Mouse (Mus musculus) Patski (cell line): ENCODE results near the gene Syne3. TPM values are rescaled to one million over a fixed set of nuclear protein-coding genes. Genes with fewer than 3 reads are reported as not detected.

Source experiments
- ATAC-seq: fragments of 100-300 bp; one replicate; pipeline ENCODE4 v1.8.0; 2021
- CTCF ChIA-PET: fragments of 350-600 bp; sonication (Branson Sonifier 250); formaldehyde crosslinking; loops from one replicate; lab custom pipeline; 2022; ENCODE audit warnings: inconsistent platforms; lab: Charles Lee
- POLR2A ChIA-PET: fragments of 350-600 bp; sonication (Branson Sonifier 250); formaldehyde crosslinking; loops from one replicate; lab custom pipeline; 2022; ENCODE audit warnings: antibody characterized with exemption, inconsistent platforms; lab: Charles Lee
- DNase-seq: peaks from one replicate; pipeline ENCODE4 v3.0.0-alpha.2; 2011; ENCODE audit warnings: low read depth, low spot score
- H3K27me3 ChIP-seq: fragments of 371-371 bp; one replicate; pipeline ENCODE4 v1.5.1; 2021
- CTCF ChIP-seq: fragments of 100-300 bp; IDR thresholded peaks from one replicate; pipeline ENCODE4 v1.5.1; 2021
- in situ Hi-C: fragments of 300-500 bp; cut with MboI; formaldehyde crosslinking; loops from 3 replicates; pipeline ENCODE4 v1.11.1; 2018; ENCODE audit warnings: low pct_unique_long_range_greater_than_20kb, mixed read lengths
- polyA plus RNA-seq: library from polyadenylated mRNA; unstranded; gene quantifications from one replicate; pipeline ENCODE4 v1.2.3, GENCODE M21; 2021

The Syne3 gene
- polyA plus RNA-seq: 14.2 TPM

DNA sequence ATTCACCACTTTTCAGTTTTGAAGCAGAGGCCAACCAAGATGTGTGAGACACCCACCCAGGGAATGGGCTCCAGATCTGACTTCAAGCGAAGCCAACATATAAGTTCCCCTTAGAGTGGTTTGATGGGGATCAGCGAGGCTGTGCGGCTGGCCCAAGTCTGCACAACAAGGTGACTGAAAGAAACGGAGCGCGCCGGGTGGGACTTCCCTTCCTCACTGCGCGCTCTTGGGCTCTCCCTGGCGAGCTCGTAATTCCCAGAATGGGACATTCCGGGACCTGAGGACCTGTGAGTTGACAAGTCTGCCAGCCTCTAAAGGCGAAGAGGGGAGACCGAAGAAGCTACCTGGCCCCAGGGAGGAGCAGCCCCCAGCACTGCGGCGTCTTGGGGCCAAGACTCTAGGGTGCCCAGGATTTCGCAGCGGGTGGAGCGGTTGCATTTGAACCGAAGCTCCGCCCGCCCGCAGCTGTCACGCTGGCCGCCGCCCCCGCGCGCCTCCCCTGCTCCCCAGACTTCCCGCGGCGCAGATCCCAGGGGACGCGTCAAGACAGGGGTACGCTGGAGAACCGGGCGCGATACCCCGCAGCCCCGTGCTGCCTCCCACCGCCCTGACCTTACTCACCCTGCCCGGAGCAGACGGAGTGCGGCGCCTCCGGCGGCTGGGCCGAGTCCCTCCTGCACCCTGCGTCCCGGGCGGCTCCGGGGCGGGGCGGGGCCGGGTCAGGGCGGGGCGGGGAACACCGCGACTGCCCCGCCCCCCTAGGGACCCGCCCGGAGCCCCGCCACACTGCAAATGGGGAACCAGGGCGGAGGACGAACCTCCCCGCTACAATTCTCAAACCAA, at the start of gene Syne3:
Syne3 (minus strand) TSS at position 440 of the 843 bp plus-strand sequence.
- ChIA-PET CTCF (interaction anchor here (0.6 kb wide), 1 partner anchor 53 kb away, joined by 4 read pairs; no protein-coding TSS in a partner anchor), POLR2A (no interaction called here)
- peak; percentile 65 for ATAC-seq
- no peaks in the 10 kb centered on the region for H3K27me3 ChIP-seq
- DNase-seq: no peak
- no peak for TF ChIP-seq CTCF
- in situ Hi-C loops: no loop called here

DNA sequence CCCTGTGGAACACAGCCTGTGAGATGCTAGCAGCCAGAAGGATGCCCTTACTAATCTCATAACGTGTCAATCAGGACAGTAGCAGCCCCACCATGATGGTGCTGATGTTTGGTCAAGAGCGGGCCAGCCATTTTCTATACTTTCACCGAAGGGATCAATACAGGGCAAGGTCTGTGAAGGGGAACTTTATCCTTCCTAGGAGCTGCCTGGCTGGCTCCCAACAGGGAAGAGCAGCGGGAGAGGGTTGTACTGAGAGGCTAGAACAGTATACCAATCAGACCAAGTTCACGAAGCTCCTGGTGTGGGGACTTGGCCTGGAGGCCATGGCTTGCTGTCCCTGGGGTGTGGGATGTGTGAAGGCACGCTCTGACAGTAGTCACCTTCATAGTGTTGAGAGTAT, 45.7 kb upstream of the Syne3 start:
- CTCF ChIA-PET: no interaction called here
- ATAC-seq (no peak), DNase-seq (no peak)
- POLR2A ChIA-PET: no interaction called here
- no peak for TF ChIP-seq CTCF
- H3K27me3 ChIP-seq: no peaks in the 10 kb centered on the region
- in situ Hi-C loops: loop anchor here (25.0 kb wide), 1 partner anchor 682 kb away; no protein-coding TSS in a partner anchor

DNA sequence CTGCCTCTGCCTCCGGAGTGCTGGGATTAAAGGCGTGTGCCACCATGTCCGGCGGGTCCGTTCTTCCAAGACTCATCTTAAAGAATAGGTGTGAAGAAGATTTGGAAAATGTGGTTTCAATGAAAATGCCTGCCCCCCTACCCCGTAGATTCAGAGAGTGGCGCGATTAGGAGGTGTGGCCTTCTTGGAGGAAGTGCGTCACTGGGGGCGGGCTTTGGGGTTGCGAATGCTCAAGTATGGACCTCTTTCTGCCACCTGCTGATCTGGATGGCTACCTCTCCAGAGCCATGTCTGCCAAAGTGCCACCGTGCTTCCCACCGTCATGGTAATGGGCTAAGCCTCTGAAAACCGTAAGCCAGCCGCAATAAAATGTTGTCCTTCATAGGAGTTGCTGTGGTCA, 44.4 kb upstream of the Syne3 start:
- no peaks in the 10 kb centered on the region for H3K27me3 ChIP-seq
- ChIA-PET CTCF (no interaction called here), POLR2A (no interaction called here)
- TF ChIP-seq CTCF: no peak
- in situ Hi-C loops: loop anchor here (25.0 kb wide), 1 partner anchor 683 kb away; no protein-coding TSS in a partner anchor
- DNase-seq (no peak), ATAC-seq (no peak)

DNA sequence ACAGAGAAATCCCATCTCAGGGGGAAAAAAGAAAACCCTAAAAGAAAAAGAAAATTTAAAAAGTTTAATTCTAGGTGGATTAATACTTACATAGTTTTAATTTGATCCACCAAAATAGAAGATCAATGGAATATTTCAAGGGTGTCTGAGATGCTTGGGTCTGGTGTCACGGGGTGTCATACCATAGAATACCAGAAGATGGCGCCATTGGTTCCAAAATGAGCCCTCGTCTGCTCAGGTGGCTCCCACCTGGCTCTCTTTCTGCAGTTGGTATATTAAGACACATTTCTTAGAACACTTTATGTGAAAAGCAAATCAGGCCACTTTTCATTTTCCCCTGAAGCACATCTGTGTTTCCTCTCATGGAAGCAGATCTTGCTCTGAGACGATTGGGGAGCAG, 41.3 kb upstream of the Syne3 start:
- in situ Hi-C loops: loop anchor here (25.0 kb wide), 1 partner anchor 686 kb away; no protein-coding TSS in a partner anchor
- no peak for TF ChIP-seq CTCF
- POLR2A ChIA-PET: no interaction called here
- H3K27me3 ChIP-seq: no peaks in the 10 kb centered on the region
- DNase-seq: no peak
- no peak for ATAC-seq
- CTCF ChIA-PET: interaction anchor here (1.1 kb wide), 2 partner anchors 9 to 54 kb away, joined by 4 to 6 read pairs; no protein-coding TSS in a partner anchor

DNA sequence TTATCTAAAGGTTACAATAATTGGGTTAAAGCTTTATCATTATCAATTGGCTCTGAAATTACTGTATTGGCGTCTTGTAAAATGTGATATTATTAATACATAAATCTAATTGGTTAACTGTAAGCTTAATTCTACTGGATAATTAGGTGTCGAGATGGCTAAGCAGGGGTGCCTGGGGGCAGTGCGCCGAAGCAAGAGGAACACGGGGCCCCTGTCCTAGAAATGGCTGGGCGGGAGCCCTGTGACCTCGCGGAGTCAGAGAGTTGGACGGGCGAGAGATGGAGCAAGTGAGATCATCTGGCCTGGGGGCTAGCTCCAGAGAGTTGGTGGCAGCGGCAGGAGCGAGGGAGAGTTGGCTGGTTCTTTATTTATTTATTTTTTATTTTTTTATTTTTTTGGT, 40.2 kb upstream of the Syne3 start:
- POLR2A ChIA-PET: no interaction called here
- CTCF ChIA-PET: interaction anchor here (1.1 to 2.1 kb wide), 3 partner anchors 8 to 54 kb away, joined by 3 to 7 read pairs (median 4); no protein-coding TSS in a partner anchor
- no peak for TF ChIP-seq CTCF
- in situ Hi-C loops: loop anchor here (10.0 to 25.0 kb wide), 3 partner anchors 375 to 687 kb away; no protein-coding TSS in a partner anchor
- no peak for DNase-seq
- no peaks in the 10 kb centered on the region for H3K27me3 ChIP-seq
- ATAC-seq: no peak

DNA sequence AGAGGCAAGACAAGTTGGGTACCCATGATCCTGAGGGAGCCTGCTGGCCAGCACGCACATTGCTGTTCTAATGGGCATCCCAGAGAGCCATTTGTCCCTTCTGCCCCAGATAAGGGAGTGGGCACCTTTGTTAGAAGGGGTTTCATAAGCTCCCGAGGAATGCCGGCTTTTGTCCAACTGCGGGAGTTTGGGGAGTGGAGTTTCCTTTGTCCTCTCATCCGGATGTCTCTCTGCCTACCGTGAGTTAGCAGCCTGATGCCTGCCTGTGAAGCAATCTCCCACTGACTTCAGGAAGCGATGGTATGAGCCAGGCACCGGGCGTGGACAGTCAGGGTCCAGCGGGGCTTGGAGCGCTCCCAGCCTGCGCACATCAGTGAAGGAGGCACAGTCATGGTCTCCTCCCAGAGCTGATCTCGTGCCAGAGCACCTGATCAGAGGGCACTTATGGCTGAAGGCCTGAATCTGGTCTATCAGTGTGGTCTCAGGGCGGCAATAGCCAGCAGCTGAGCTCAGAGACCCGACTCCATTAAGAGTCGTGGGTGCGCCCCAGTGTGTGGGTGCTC, 38.8 kb upstream of the Syne3 start:
- no peak for TF ChIP-seq CTCF
- POLR2A ChIA-PET: no interaction called here
- H3K27me3 ChIP-seq: no peaks in the 10 kb centered on the region
- DNase-seq (no peak), ATAC-seq (no peak)
- CTCF ChIA-PET: interaction anchor here (2.1 kb wide), 1 partner anchor 56 kb away, joined by 7 read pairs; no protein-coding TSS in a partner anchor
- in situ Hi-C loops: loop anchor here (10.0 to 25.0 kb wide), 2 partner anchors 376 to 611 kb away; no protein-coding TSS in a partner anchor

DNA sequence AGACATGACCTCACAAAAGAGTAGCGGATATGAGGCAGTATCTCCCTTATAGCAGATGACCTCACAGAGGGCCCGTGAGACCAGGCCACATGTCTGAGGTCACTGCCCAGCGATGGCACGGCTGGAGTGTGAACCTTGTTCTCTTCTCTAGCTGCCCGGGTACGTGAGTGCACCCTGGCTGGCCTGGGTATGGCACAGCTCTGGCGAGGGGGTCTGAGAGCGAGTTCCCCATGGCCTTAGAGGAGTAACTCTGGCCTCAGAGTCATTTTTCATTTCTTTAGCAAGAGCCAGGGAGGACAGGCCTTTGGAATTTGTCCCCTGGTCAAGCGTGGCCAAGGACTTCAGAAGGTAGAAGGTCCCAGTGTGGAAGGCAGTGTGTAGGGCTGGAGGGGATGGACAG, 35.2 kb upstream of the Syne3 start:
- TF ChIP-seq CTCF: no peak
- no peak for ATAC-seq
- DNase-seq: no peak
- POLR2A ChIA-PET: no interaction called here
- no peaks in the 10 kb centered on the region for H3K27me3 ChIP-seq
- in situ Hi-C loops: loop anchor here (10.0 to 25.0 kb wide), 2 partner anchors 380 to 607 kb away; no protein-coding TSS in a partner anchor
- CTCF ChIA-PET: no interaction called here

DNA sequence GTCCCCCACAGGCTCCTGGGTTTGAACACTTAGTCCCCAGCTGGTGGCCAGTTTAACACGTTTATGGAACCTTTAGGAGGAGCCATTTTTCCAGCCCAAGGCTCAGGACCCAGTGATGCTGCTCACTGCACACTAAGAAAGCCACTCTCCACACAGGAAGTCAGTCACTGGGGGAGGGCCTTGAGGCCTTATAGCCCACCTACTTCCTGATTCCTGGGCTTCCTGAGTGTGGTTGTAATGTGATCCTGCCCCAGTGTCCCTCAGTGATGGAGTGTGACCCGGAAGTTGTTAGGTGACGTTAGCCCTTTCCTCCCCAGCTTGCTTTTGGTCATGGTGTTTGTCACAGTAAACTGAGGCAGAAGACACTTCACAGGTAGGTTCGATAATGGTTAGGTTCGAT, 33.5 kb upstream of the Syne3 start:
- in situ Hi-C loops: loop anchor here (10.0 to 25.0 kb wide), 2 partner anchors 382 to 606 kb away; no protein-coding TSS in a partner anchor
- ATAC-seq (no peak), DNase-seq (no peak)
- ChIA-PET POLR2A (interaction anchor here (1.0 kb wide), 1 partner anchor 11 kb away, joined by 3 read pairs; the partner anchor contains the start of gene Glrx5), CTCF (no interaction called here)
- H3K27me3 ChIP-seq: no peaks in the 10 kb centered on the region
- TF ChIP-seq CTCF: no peak

DNA sequence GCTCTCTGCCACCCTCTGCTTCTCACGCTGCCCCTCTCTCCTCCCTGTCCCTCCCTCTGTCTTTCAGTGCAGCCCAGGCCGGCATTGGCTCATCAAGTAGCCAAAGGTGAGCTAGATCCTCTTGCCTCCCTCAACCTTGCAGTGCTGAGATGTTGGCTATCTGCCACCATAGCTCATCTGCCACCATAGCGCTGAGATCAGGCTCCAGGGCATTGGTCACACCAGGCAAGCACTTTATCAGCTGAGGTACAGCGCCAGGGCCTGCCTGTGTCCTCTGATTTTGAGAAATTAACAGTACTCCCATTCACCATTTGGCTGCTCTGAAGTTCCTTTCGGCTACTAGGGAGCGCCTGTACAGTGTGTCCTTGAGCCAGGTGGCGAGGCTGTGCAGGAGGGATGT, 31.3 kb upstream of the Syne3 start:
- no peaks in the 10 kb centered on the region for H3K27me3 ChIP-seq
- POLR2A ChIA-PET: no interaction called here
- CTCF ChIA-PET: interaction anchor here (0.5 to 1.7 kb wide), 2 partner anchors 9 to 251 kb away, joined by 3 to 4 read pairs; no protein-coding TSS in a partner anchor
- in situ Hi-C loops: loop anchor here (10.0 to 25.0 kb wide), 2 partner anchors 384 to 604 kb away; no protein-coding TSS in a partner anchor
- TF ChIP-seq CTCF: no peak
- DNase-seq (no peak), ATAC-seq (no peak)

DNA sequence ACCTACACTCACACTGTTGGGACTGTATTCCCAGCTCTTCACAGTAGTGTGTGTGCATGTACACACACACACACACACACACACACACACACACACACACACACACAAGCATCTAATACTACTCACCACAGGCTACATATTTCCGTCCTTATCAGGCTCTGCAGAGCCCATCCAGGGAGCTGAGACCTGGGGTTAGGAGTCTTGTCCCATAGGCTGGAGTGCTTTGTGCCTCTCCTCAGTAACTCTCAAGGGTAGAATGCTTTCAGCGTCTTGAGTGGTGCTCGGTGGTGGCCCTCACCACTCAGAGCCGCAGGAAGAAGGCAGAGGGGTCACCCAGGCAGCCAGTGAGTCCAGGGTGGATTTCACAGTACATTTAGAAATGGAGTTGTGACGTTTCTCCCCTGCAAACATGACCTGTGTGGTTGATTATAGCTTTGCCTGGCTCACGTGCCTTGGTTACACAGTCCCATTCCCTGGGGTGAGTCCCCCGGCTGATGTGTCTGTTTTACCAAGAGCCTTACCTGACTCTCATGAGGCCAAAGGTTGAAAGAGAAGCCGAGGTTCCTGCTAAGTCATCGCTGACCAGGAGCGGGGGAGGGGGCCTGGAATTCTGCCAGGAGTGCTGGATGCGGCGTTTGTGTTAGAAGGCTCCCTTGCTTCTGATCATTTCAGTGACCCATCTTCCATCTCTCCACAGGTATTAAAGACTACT, 30.1 kb upstream of the Syne3 start:
- in situ Hi-C loops: loop anchor here (10.0 to 25.0 kb wide), 2 partner anchors 385 to 602 kb away; no protein-coding TSS in a partner anchor
- ATAC-seq (no peak), DNase-seq (no peak)
- H3K27me3 ChIP-seq: no peaks in the 10 kb centered on the region
- ChIA-PET POLR2A (interaction anchor here (0.5 kb wide), 1 partner anchor 137 kb away, joined by 3 read pairs; no protein-coding TSS in a partner anchor), CTCF (no interaction called here)
- no peak for TF ChIP-seq CTCF
